Mouse (Mus musculus): ENCODE data around the gene Cops9. TPM values are rescaled to one million over a fixed set of nuclear protein-coding genes. Genes with fewer than 3 reads are reported as not detected.

Cops9 gene
- 541 and 661 TPM in 2 replicates for polyA plus RNA-seq (2015; fragmentation: Nextera tagmentation; extraction: Ambion mirVana)

DNA sequence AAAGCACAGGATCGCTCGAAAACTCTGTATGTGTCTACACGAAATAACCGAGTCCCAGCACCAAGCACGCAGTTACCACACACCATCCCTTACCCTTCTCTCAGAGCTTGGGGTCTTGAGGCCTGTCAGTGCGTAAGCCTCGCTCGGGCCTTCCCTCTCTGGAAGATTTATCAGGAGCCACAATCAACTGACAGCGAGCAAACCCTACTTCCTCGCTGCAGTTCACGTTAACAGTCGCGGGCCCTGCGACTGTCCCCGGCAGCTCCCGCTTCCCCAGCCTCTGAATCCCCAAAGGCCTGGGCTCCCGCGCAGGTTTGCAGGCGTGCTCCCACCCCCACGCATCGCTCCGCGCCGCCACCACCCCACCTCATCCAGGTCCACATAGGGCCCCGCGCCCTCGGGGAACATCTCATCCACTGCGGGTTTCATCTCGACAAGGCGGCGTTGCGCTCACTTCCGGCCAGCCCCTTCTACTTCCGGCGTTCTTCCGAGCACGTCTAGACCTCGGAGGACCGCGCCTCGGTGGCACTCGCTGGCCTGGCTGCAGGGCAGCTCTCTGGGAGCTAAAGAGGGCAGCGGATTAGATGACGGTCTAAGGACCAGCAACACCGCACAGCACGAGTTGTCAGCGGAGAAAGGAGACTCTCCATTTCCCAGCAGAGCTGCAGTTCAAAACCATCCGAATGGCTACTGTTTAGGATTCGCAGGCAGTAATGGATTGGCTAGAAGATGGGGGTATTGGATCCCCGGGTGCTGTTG, at the start of gene Cops9:
TSS of gene Cops9 (minus strand) at position 472 of the 759 bp plus-strand sequence.
- Histone ChIP-seq H3K9ac (replicated peaks) (peak within 1 kb of the TSS; percentile 96), H3K27me3 (replicated peaks) (0 out of 2 replicates have a peak, but pooled peaks cover 3% of the 10 kb centered on the region), H3K4me3 (replicated peaks) (peak within 1 kb of the TSS; percentile 93), H3K9me3 (replicated peaks) (no peaks in the 10 kb centered on the region), H3K4me2 (peak within 1 kb of the TSS; percentile 96), H3K27ac (replicated peaks) (peak within 1 kb of the TSS; percentile 88), H3K4me1 (peaks cover 36% of the 10 kb centered on the region), H3K36me3 (peaks cover 25% of the 10 kb centered on the region)
- ATAC-seq (ENCODE audit: low FRiP score) = peak; percentile 95
- WGBS = 1% methylated on average over 50 of the region's 50 CpGs

DNA sequence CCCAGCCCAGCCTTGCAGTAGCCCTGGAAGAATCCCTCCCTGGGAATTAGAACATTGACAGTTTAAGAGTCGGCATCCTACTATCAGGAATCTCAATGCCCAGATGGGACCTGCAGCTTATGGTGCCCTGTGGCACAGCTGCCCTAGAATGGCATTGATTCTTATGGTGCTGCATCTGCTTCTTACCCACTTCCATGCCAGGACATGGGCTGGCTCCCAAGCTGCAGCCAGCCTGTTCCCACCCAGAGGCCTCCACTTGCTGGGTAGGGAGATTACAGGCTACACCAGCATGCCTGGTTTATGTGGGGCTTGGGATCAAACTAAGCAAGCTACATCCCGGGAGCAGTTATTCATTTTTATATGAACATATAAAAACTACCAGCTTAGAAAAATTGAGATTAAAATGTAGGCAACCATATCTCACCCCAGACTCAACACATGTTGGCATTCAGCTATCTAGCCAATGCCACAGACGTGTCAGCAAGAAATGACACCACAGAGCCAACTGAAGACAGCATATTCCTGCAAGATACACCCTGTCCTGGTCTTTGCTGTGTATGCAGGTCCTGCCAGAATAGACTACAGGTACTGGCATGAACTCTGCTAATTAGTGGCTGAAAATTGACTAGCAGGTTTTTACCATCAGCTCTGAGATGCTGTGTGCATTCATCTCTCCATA, 49.5 kb upstream of the Cops9 start:
- no peak for ATAC-seq (ENCODE audit: low FRiP score)
- Histone ChIP-seq H3K36me3 (no peaks in the 10 kb centered on the region), H3K4me1 (0 out of 2 replicates have a peak, but pooled peaks cover 10% of the 10 kb centered on the region), H3K9me3 (replicated peaks) (no peaks in the 10 kb centered on the region), H3K4me2 (no peak overlapping the region), H3K4me3 (replicated peaks) (no peak overlapping the region), H3K27me3 (replicated peaks) (no peaks in the 10 kb centered on the region), H3K9ac (replicated peaks) (no peak overlapping the region), H3K27ac (replicated peaks) (no peak overlapping the region)
- 74% methylated on average over 3 of the region's 3 CpGs for WGBS

DNA sequence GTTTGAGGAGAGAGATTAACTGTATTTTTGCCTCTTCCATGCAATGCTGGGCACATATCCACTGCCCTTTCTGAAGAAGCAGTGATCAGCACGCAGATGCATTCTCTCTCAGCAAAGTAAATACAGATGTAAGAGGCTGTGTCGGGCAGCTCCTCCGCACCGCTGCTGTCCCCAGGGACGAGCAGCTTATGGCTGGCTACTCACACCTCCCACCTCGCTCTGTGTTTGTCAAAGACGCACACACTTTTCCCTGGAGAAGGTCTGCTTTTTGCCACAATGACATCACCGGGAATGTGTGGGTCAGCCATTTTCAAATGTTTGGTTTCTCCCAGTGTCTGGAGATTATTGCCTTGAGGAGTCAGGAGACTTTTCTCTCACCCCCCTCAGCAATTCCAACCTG, 45.2 kb upstream of the Cops9 start:
- no peak overlapping the region for H3K4me3 ChIP-seq (replicated peaks)
- no peaks in the 10 kb centered on the region for H3K9me3 ChIP-seq (replicated peaks)
- no peak for ATAC-seq (ENCODE audit: low FRiP score)
- no peaks in the 10 kb centered on the region for H3K27me3 ChIP-seq (replicated peaks)
- H3K4me1 ChIP-seq = 0 out of 2 replicates have a peak, but pooled peaks cover 13% of the 10 kb centered on the region
- no peak overlapping the region for H3K4me2 ChIP-seq
- H3K9ac ChIP-seq (replicated peaks) = no peak overlapping the region
- 62% methylated on average over 8 of the region's 8 CpGs for WGBS
- H3K36me3 ChIP-seq = no peaks in the 10 kb centered on the region
- H3K27ac ChIP-seq (replicated peaks) = no peak overlapping the region

DNA sequence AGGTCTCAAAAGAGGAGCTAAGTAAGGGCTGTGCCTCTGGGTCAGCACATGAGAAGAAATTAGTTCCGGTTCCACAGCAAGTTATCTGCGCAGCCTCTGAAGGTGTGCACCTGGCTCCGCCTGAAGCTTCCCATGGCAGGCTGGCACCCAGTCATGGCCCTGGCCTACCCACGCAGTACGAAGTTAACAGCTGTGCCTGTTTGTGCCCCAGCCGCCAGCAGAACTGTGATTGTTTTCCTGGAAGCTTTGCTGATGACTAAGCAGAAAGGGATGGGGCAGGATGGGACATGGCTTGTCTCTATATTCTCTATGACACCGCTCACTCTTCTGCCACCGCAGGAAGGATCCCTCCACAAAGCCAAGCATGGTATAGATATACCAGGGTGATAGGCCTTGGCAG, 41.4 kb upstream of the Cops9 start:
- Histone ChIP-seq H3K4me2 (no peak overlapping the region), H3K27me3 (replicated peaks) (no peaks in the 10 kb centered on the region), H3K9ac (replicated peaks) (no peak overlapping the region), H3K36me3 (no peaks in the 10 kb centered on the region), H3K4me1 (peaks cover 25% of the 10 kb centered on the region), H3K27ac (replicated peaks) (no peak overlapping the region), H3K9me3 (replicated peaks) (no peaks in the 10 kb centered on the region), H3K4me3 (replicated peaks) (no peak overlapping the region)
- WGBS = 87% methylated on average over 8 of the region's 8 CpGs
- no peak for ATAC-seq (ENCODE audit: low FRiP score)

DNA sequence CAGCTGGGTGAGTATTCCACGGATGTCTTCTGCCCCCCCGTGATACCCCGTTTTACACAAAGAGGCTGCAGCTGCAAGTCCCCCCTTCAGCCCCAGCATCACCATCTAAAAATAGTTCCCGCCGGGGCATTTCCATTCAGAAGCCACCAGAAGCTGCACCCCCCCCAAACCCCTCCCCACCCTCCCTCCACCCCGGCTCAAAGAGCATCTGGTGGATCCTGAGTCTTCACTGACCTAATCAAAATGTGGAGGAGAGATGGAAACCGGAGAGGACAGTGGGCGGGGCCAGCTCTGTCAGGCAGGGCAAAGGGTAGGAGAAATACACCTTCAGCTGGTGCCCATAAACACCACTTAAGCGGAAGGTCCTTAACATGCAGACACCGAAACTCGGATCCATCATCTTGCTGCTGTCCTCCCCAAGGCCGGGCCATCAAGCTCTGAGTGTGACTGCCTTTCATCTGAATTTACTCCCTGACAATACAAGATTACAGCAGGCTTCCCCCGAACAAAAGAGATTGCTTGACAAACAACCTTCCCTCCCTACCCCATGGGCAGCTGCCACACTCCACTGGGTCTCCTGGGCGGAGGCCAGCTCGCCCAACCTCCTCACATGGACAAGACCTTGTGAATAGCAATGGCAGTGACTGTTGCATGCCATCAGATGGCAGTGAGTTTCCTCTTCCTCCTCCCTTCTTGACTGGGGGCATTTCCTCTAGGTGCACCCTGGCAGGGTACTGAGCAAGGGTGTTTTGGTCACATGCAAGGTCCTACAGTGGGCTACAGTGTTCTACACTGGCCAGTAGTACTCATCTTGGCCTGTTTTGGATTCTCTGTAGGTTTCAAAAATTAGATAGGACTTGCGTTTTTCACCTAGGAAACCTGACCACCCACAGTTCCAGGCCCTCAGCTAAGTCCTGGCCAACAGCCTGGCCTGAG, 39.2 kb upstream of the Cops9 start:
- Histone ChIP-seq H3K4me1 (peaks cover 15% of the 10 kb centered on the region), H3K36me3 (no peaks in the 10 kb centered on the region), H3K9me3 (replicated peaks) (no peaks in the 10 kb centered on the region), H3K9ac (replicated peaks) (no peak overlapping the region), H3K27me3 (replicated peaks) (no peaks in the 10 kb centered on the region), H3K27ac (replicated peaks) (no peak overlapping the region), H3K4me2 (peak overlapping the region; percentile 22; the same call in 1 of the 2 replicates), H3K4me3 (replicated peaks) (no peak overlapping the region)
- 11% methylated on average over 16 of the region's 16 CpGs for WGBS
- peak; percentile 80; the same call in 1 of the 2 replicates for ATAC-seq (ENCODE audit: low FRiP score)

DNA sequence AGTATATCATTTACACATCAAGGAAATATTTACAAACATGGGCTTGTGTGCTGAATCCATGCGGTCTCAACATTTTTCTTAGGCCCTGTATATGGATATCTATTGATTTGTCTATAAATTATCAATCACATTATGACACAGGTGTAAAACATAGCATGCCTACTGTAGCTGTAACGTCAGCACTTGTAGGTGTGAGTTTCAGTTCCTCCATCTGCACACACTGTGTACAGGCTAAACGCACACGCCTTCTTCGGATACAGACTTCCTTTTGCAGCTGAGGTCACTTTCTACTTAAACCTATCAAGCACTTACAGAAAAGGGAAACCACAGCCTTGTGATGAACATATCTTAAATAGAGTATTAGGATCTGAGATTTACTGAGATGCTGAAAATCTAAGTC, 37.0 kb upstream of the Cops9 start:
- Histone ChIP-seq H3K27ac (replicated peaks) (no peak overlapping the region), H3K4me1 (peaks cover 15% of the 10 kb centered on the region), H3K9me3 (replicated peaks) (no peaks in the 10 kb centered on the region), H3K27me3 (replicated peaks) (no peaks in the 10 kb centered on the region), H3K4me3 (replicated peaks) (no peak overlapping the region), H3K9ac (replicated peaks) (no peak overlapping the region), H3K36me3 (no peaks in the 10 kb centered on the region), H3K4me2 (no peak overlapping the region)
- WGBS = 88% methylated on average over 5 of the region's 5 CpGs
- no peak for ATAC-seq (ENCODE audit: low FRiP score)

DNA sequence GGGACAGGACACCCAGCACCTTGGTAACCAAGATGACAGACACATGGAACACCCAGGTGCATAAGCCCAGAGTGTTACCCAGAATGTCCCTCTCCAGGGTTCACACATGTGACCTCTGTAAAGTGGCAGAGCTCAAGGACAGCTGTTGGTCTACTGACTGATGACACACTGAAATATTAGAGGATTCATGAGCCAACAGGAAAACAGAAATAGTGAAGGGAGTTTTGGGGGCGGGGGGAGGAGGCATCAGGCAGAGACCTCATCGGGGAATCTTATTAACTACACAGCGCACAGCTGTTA, 34.8 kb upstream of the Cops9 start:
- H3K27ac ChIP-seq (replicated peaks) = no peak overlapping the region
- no peak overlapping the region for H3K9ac ChIP-seq (replicated peaks)
- H3K27me3 ChIP-seq (replicated peaks) = no peaks in the 10 kb centered on the region
- no peaks in the 10 kb centered on the region for H3K36me3 ChIP-seq
- H3K9me3 ChIP-seq (replicated peaks) = no peaks in the 10 kb centered on the region
- H3K4me2 ChIP-seq = no peak overlapping the region
- 57% methylated on average over 3 of the region's 3 CpGs for WGBS
- H3K4me1 ChIP-seq = peaks cover 15% of the 10 kb centered on the region
- H3K4me3 ChIP-seq (replicated peaks) = no peak overlapping the region
- no peak for ATAC-seq (ENCODE audit: low FRiP score)

DNA sequence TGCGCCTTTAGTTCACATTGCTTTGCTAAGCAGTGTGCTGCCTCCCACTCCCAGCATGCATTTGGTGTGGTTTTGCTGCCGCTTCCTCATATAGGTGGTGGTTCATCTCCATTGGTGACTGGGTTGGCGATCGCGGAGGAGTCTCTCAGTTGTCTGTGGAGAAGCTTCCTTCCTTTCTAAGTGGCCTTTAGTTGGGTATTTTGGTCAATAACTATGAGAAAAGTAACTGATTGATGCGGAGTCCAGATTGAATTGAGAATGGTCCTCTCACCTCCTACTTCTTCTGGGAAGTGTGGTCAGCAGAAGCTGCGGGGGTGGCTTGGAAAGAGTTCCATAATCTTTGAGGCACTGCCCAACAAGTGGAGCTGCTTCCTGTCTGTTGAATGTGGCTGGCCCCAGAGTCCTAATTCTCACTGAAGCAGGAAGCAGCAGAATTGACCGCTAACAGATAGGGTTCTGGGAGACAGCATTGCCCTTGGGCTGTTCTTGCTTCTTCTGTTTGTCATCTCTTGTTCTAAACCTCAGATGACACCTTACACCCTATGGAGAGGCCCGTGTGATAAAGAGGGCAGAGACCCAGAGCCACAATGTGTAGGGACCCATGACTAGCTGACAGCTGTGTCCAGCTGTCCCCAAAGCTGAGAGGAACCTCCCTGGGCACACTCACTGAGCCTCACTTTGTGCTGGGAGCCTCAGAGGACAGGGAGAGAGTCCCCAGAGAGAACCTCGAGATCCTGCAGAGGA, 34.3 kb upstream of the Cops9 start:
- Histone ChIP-seq H3K4me3 (replicated peaks) (no peak overlapping the region), H3K4me2 (no peak overlapping the region), H3K27me3 (replicated peaks) (no peaks in the 10 kb centered on the region), H3K27ac (replicated peaks) (no peak overlapping the region), H3K4me1 (peaks cover 12% of the 10 kb centered on the region), H3K36me3 (no peaks in the 10 kb centered on the region), H3K9ac (replicated peaks) (no peak overlapping the region), H3K9me3 (replicated peaks) (no peaks in the 10 kb centered on the region)
- WGBS = 86% methylated on average over 10 of the region's 10 CpGs
- ATAC-seq (ENCODE audit: low FRiP score) = no peak

DNA sequence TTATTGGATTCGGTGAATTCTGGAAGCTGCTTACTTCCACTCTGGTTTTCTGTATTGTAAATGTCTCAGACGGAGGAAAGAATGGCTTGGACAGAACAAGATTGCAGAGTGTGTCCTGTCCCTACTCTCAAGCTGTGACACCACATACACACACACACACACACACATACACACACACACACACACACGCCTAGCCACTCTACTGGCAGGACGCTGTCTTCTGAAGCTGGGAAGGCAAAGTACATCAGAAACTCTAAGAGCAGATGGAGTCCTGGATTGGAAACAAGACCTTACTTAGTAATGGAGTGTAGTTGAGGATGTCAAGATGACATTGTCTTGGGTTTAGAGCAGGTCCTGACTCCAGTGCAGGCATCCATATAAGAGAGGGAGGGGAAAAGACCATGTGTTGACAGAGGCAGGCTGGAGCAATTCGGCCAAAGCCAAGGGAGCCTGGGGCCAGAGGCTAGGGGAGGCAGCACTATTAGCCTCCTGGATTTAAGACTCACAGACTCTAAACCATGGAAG, 31.5 kb upstream of the Cops9 start:
- H3K27me3 ChIP-seq (replicated peaks) = no peaks in the 10 kb centered on the region
- ATAC-seq (ENCODE audit: low FRiP score) = no peak
- peaks cover 5% of the 10 kb centered on the region; the same call in 1 of the 2 replicates for H3K9me3 ChIP-seq (replicated peaks)
- no peak overlapping the region for H3K9ac ChIP-seq (replicated peaks)
- WGBS = 92% methylated on average over 5 of the region's 5 CpGs
- H3K36me3 ChIP-seq = no peaks in the 10 kb centered on the region
- H3K27ac ChIP-seq (replicated peaks) = no peak overlapping the region
- 0 out of 2 replicates have a peak, but pooled peaks cover 2% of the 10 kb centered on the region for H3K4me1 ChIP-seq
- no peak overlapping the region for H3K4me3 ChIP-seq (replicated peaks)
- H3K4me2 ChIP-seq = no peak overlapping the region

DNA sequence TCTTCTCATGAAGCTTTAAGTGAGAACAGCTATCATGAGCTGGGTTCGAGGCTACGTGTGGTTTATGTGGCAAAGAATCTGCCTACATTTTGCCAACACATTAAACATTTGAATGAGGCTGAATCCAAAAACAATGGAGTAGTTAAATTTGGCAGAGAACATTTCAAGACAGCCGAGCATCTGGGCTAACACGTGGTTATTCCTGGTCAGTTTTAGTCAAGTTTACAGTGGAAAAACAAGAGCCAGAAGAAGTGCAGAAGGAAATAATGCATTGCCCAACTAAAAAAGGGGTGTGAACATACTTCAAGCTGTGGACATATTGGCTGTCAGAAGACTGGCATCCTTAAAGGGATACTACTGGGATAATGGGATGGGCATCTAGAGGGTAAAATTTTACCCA, 29.5 kb upstream of the Cops9 start:
- Histone ChIP-seq H3K9ac (replicated peaks) (no peak overlapping the region), H3K36me3 (no peaks in the 10 kb centered on the region), H3K9me3 (replicated peaks) (peaks cover 5% of the 10 kb centered on the region; the same call in 1 of the 2 replicates), H3K4me1 (no peaks in the 10 kb centered on the region), H3K4me2 (no peak overlapping the region), H3K4me3 (replicated peaks) (no peak overlapping the region), H3K27me3 (replicated peaks) (no peaks in the 10 kb centered on the region), H3K27ac (replicated peaks) (no peak overlapping the region)
- WGBS = 90% methylated on average over 4 of the region's 4 CpGs
- ATAC-seq (ENCODE audit: low FRiP score) = no peak

DNA sequence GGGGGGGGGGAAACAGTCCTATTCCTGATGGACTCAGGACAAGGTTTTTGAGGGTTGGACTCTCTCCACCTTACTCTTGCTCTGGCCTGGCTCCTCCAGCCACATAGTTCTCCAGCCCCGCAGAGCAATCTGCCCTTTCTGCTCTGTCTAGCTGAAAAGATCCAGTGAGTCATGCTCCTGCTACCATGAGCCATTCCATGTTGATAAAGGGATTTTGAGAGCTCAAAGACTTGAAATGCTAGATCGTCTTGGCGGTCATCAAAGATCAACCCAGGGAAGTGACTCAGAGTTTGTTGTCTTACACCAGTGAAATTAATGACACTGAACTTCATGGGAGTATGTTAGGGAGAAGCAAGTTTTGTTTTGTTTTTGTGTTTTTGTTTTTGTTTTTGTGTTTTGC, 27.6 kb upstream of the Cops9 start:
- Histone ChIP-seq H3K9me3 (replicated peaks) (peaks cover 5% of the 10 kb centered on the region; the same call in 1 of the 2 replicates), H3K4me2 (no peak overlapping the region), H3K9ac (replicated peaks) (no peak overlapping the region), H3K4me1 (no peaks in the 10 kb centered on the region), H3K36me3 (no peaks in the 10 kb centered on the region), H3K4me3 (replicated peaks) (no peak overlapping the region), H3K27ac (replicated peaks) (no peak overlapping the region), H3K27me3 (replicated peaks) (no peaks in the 10 kb centered on the region)
- WGBS = 95% methylated on average over 3 of the region's 3 CpGs
- ATAC-seq (ENCODE audit: low FRiP score) = no peak

Data from neural tube, embryonic 15.5 days (tissue).